Mouse (Mus musculus) 3T3-L1 (cell line): ENCODE data around the gene Dscaml1.
A peak's percentile ranks its signal among the peaks of the same experiment; 100 is the strongest.

Experiments used
- DNase-seq: peaks from one replicate; pipeline ENCODE4 v3.0.0-alpha.2; 2015; ENCODE audit warnings: low read depth, low spot score

Gene Dscaml1

GRCm38 (mm10) chr9:45426456-45426855 is at the start of gene Dscaml1:
TSS of gene Dscaml1 (plus strand) at chr9:45426628.
- no peak for DNase-seq

- no peak for DNase-seq
Measured at GRCm38 (mm10) chr9:45376883-45377282, 49.5 kb upstream of the Dscaml1 start.

- no peak for DNase-seq
Measured at GRCm38 (mm10) chr9:45380411-45381251, 45.8 kb upstream of the Dscaml1 start.

GRCm38 (mm10) chr9:45382336-45382735 is 44.1 kb upstream of the Dscaml1 start:
- DNase-seq, result no peak

- no peak for DNase-seq
Measured at GRCm38 (mm10) chr9:45382834-45383233, 43.6 kb upstream of the Dscaml1 start.

- DNase-seq, result no peak
Measured at GRCm38 (mm10) chr9:45383883-45384282, 42.5 kb upstream of the Dscaml1 start.

GRCm38 (mm10) chr9:45386698-45387097 is 39.7 kb upstream of the Dscaml1 start:
- no peak for DNase-seq

GRCm38 (mm10) chr9:45388385-45388994 is 37.9 kb upstream of the Dscaml1 start:
- DNase-seq, result peak; percentile 60

GRCm38 (mm10) chr9:45389596-45389995 is 36.8 kb upstream of the Dscaml1 start:
- DNase-seq, result no peak

GRCm38 (mm10) chr9:45391299-45391698 is 35.1 kb upstream of the Dscaml1 start:
- DNase-seq, result no peak

- DNase-seq, result no peak
Measured at GRCm38 (mm10) chr9:45395218-45395617, 31.2 kb upstream of the Dscaml1 start.

GRCm38 (mm10) chr9:45395796-45396195 is 30.6 kb upstream of the Dscaml1 start:
- no peak for DNase-seq

- DNase-seq, result no peak
Measured at GRCm38 (mm10) chr9:45398336-45398735, 28.1 kb upstream of the Dscaml1 start.

GRCm38 (mm10) chr9:45399434-45399833 is 27.0 kb upstream of the Dscaml1 start, which contains the start of gene Fxyd2:
TSS of gene Fxyd2 (plus strand) at chr9:45399669.
- DNase-seq, result no peak

GRCm38 (mm10) chr9:45401851-45402250 is 24.6 kb upstream of the Dscaml1 start:
- no peak for DNase-seq

GRCm38 (mm10) chr9:45402957-45403356 is 23.5 kb upstream of the Dscaml1 start:
- no peak for DNase-seq

- DNase-seq, result no peak
Measured at GRCm38 (mm10) chr9:45405694-45406093, 20.7 kb upstream of the Dscaml1 start.

- no peak for DNase-seq
Measured at GRCm38 (mm10) chr9:45406808-45407207, 19.6 kb upstream of the Dscaml1 start.

GRCm38 (mm10) chr9:45407706-45408675 is 18.4 kb upstream of the Dscaml1 start:
- DNase-seq, result peak; percentile 5

GRCm38 (mm10) chr9:45410193-45410592 is 16.2 kb upstream of the Dscaml1 start:
- no peak for DNase-seq

- no peak for DNase-seq
Measured at GRCm38 (mm10) chr9:45410614-45411013, 15.8 kb upstream of the Dscaml1 start.

GRCm38 (mm10) chr9:45411111-45411510 is 15.3 kb upstream of the Dscaml1 start:
- no peak for DNase-seq
